Mouse (Mus musculus) ES-E14 (cell line): ENCODE measurements around the gene Cul5. TPM values are rescaled to one million over a fixed set of nuclear protein-coding genes. Genes with fewer than 3 reads are reported as not detected.

Experiments used
- DNase-seq: peaks from one replicate; pipeline ENCODE4 v3.0.0-alpha.2; 2013; ENCODE audit warnings: low read depth, low spot score
- H3K27ac ChIP-seq: 2 replicates; pipeline ENCODE4 v1.5.1; 2012; ENCODE audit warnings: low read depth, mild to moderate bottlenecking, low read length, moderate library complexity, mixed read lengths; ENCODE audit not compliant: poor library complexity, insufficient read depth, severe bottlenecking
- H3K36me3 ChIP-seq: 2 replicates; pipeline ENCODE4 v1.6.1; 2012; ENCODE audit warnings: mild to moderate bottlenecking, low read length, moderate library complexity, mixed read lengths; ENCODE audit not compliant: control insufficient read depth, poor library complexity, insufficient read depth, severe bottlenecking
- H3K4me1 ChIP-seq, 2 experiments: fragments of 150-350 bp in 1 of 2; sonication (generic) in 1 of 2; 2 replicates each; pipeline ENCODE4 v1.6.1; 2012; ENCODE audit warnings: low read length in 2 of 2, mild to moderate bottlenecking in 1 of 2, mixed read lengths in 1 of 2; ENCODE audit not compliant: control insufficient read depth in 2 of 2, insufficient read depth in 2 of 2, poor library complexity in 1 of 2
- H3K4me3 ChIP-seq, 2 experiments: fragments of 150-350 bp in 1 of 2; sonication (generic) in 1 of 2; 2 replicates each; pipeline ENCODE4 v1.5.1; 2012; ENCODE audit warnings: low read length in 2 of 2, low read depth in 1 of 2, mild to moderate bottlenecking in 1 of 2, mixed read lengths in 1 of 2; ENCODE audit not compliant: insufficient read depth in 1 of 2, poor library complexity in 1 of 2, severe bottlenecking in 1 of 2
- H3K9ac ChIP-seq: 2 replicates; pipeline ENCODE4 v1.6.1; 2012; ENCODE audit warnings: low read depth, mild to moderate bottlenecking, low read length, mixed read lengths; ENCODE audit not compliant: poor library complexity, insufficient read depth, severe bottlenecking
- H3K9me3 ChIP-seq: fragments of 150-350 bp; sonication (generic); 2 replicates; pipeline ENCODE4 v1.6.1; 2012; ENCODE audit warnings: low read depth, mild to moderate bottlenecking, low read length; ENCODE audit not compliant: control insufficient read depth, insufficient read depth
- CHD2 ChIP-seq: IDR thresholded peaks from 2 replicates; pipeline ENCODE4 v1.6.1; 2014; ENCODE audit warnings: mild to moderate bottlenecking, low read depth, low read length, inconsistent platforms
- HCFC1 ChIP-seq: IDR thresholded peaks from 2 replicates; pipeline ENCODE4 v1.6.1; 2012; ENCODE audit warnings: low read length, inconsistent platforms, borderline replicate concordance; ENCODE audit not compliant: insufficient read depth
- MAFK ChIP-seq: IDR thresholded peaks from 2 replicates; pipeline ENCODE4 v1.6.1; 2014; ENCODE audit warnings: mild to moderate bottlenecking, low read depth, low read length, inconsistent platforms; ENCODE audit not compliant: insufficient read depth
- ZC3H11A ChIP-seq: IDR thresholded peaks from 2 replicates; pipeline ENCODE4 v1.6.1; 2012; ENCODE audit warnings: low read depth, mild to moderate bottlenecking, inconsistent platforms, low read length, borderline replicate concordance
- ZNF384 ChIP-seq: IDR thresholded peaks from 2 replicates; pipeline ENCODE4 v1.6.1; 2012; ENCODE audit warnings: low read depth, low read length, inconsistent platforms
- in situ Hi-C, 2 experiments: fragments of 600-800 bp; cut with MboI; formaldehyde crosslinking; loops; one replicate each; pipeline ENCODE4 v1.15.1; 2025; ENCODE audit warnings: low sequenced_read_pairs in 2 of 2, inconsistent platforms in 1 of 2; ENCODE audit not compliant: unreplicated experiment in 2 of 2
- total RNA-seq: library from RNA; depleted of rRNA; stranded (reverse); fragments of 300-350 nt; gene quantifications from 2 replicates; pipeline ENCODE4 v1.2.3, GENCODE M21; 2012

Gene Cul5
- total RNA-seq, 1 experiment, result 42.6 TPM

DNA sequence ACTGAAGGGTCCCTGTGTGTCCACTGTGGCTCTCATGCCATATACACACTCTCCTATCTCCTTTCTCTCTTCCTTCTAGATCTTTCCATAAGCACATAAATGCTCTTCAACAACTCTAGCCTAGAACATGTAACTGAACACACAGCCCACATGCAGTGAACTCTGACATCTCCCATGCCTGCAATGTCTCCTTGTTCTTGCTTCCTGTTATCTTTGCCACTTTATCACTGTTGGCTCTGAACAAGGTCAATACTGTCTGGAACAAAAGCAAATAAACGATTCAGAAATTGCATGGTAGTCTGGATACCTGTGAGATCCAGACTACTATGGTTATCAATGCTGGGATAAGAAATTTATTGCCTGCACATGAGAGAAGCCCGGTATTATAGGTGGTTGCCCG, 66.0 kb downstream of the Cul5 start:
- TF ChIP-seq HCFC1, result no peak
- no peak for TF ChIP-seq CHD2
- TF ChIP-seq ZNF384, result no peak
- TF ChIP-seq MAFK, result no peak
- TF ChIP-seq ZC3H11A, result no peak
- H3K4me1 ChIP-seq, result no peaks in the 10 kb centered on the region
- no peak overlapping the region for H3K9ac ChIP-seq
- H3K9me3 ChIP-seq, result no peaks in the 10 kb centered on the region
- H3K36me3 ChIP-seq, result no peaks in the 10 kb centered on the region
- in situ Hi-C loops, result no loop called here
- no peak overlapping the region for H3K4me3 ChIP-seq
- no peak overlapping the region for H3K27ac ChIP-seq
- DNase-seq, result no peak

- no peak overlapping the region for H3K4me3 ChIP-seq
- H3K9me3 ChIP-seq, result no peaks in the 10 kb centered on the region
- no peak overlapping the region for H3K27ac ChIP-seq
- H3K9ac ChIP-seq, result no peak overlapping the region
- no peak for DNase-seq
- no peak for TF ChIP-seq CHD2
- TF ChIP-seq ZNF384, result no peak
- no peak for TF ChIP-seq MAFK
- no peak for TF ChIP-seq ZC3H11A
- no peak for TF ChIP-seq HCFC1
- in situ Hi-C loops, result no loop called here
- peaks cover 0 to 2% of the 10 kb centered on the region in 2 experiments; a peak in 1 of 4 replicates for H3K4me1 ChIP-seq
- H3K36me3 ChIP-seq, result no peaks in the 10 kb centered on the region
Measured at GRCm38 (mm10) chr9:53603384-53603783, 66.4 kb downstream of the Cul5 start.

DNA sequence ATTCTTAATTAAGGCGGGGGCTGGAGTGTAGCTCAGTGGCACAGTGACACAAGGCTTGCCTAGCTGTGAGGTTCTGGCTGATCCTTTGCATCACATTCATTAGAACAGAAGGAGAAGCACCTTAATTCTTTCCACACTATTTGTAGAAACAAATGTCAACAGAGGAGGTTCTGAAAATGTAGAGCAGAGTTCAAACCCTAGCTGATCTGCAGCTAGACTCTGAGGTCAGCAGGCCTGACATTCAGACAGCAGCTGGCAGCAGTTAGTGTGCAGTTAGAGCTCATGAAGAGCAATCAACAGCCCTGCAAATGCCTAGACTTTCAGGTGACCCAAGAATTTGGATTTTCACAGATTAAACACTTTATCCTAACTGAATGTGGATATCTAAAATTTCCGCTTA, 68.3 kb downstream of the Cul5 start:
- no peak for TF ChIP-seq ZNF384
- TF ChIP-seq HCFC1, result no peak
- TF ChIP-seq MAFK, result no peak
- no peak for TF ChIP-seq ZC3H11A
- no peak for TF ChIP-seq CHD2
- no peak overlapping the region for H3K4me3 ChIP-seq
- H3K9me3 ChIP-seq, result no peaks in the 10 kb centered on the region
- no peak overlapping the region for H3K9ac ChIP-seq
- in situ Hi-C loops, result no loop called here
- no peaks in the 10 kb centered on the region for H3K36me3 ChIP-seq
- H3K27ac ChIP-seq, result no peak overlapping the region
- peaks cover 0 to 2% of the 10 kb centered on the region in 2 experiments; a peak in 1 of 4 replicates for H3K4me1 ChIP-seq
- DNase-seq, result no peak

DNA sequence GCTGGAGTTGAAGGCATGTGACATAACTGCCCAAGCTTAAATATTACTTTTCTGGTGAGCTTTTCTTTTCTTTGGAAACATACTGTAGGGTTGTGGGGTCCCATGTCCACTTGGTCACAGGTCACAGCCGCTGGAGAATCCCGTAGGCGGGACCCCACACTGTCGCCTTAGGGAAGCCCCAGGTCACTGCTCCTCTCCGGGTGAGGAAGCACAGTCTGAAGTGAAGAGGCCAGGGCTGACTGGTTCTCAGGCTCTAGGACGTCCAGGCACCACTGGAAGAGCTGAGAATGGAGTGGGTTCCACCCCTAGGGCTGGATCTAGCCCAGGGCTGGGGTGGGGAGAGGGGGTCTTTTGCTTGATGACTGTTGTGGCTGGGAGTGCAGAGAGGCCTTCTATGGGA, 71.2 kb downstream of the Cul5 start:
- Histone ChIP-seq H3K36me3 (no peaks in the 10 kb centered on the region), H3K9ac (no peak overlapping the region), H3K27ac (no peak overlapping the region), H3K9me3 (no peaks in the 10 kb centered on the region), H3K4me1 (peaks cover 0 to 2% of the 10 kb centered on the region in 2 experiments; a peak in 1 of 4 replicates), H3K4me3 (no peak overlapping the region)
- no peak for TF ChIP-seq MAFK
- no peak for DNase-seq
- in situ Hi-C loops, result no loop called here

DNA sequence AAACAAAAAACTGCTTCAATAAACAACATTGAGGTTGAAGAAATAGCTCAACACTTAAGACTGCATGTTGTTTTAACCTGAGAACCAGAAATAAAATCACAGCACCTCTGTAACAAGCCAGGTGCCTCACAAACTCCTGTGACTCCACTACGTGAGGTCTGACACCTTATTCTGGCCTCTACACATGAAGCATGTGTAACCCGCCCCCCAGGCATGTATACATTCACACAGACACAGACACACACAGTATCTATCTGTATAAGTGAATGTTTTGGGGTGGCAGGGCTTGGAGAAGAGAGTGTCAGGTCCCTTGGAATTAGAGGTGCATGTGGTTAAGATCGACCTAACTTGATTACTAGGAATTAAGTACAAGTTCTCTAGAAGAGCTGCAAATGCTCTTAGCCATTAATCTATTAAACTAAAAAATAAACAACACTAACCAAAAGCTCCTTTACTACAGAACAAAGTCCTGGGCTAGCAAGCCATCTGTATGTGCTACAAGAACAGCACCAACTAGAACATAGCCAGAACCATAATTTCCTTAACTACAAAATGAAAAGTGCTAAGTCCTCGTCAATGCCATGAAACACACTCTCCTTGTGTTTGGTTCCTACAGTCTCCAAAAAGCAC, 72.7 kb downstream of the Cul5 start:
- in situ Hi-C loops, result no loop called here
- no peak overlapping the region for H3K9ac ChIP-seq
- no peak overlapping the region for H3K27ac ChIP-seq
- TF ChIP-seq HCFC1, result no peak
- TF ChIP-seq ZNF384, result no peak
- TF ChIP-seq CHD2, result no peak
- no peak for TF ChIP-seq ZC3H11A
- no peak for TF ChIP-seq MAFK
- H3K4me1 ChIP-seq, result peaks cover 0 to 2% of the 10 kb centered on the region in 2 experiments; a peak in 1 of 4 replicates
- H3K4me3 ChIP-seq, result no peak overlapping the region
- DNase-seq, result no peak
- no peaks in the 10 kb centered on the region for H3K36me3 ChIP-seq
- no peaks in the 10 kb centered on the region for H3K9me3 ChIP-seq
